Mouse (Mus musculus) cerebellum, postnatal 10 days (tissue): Measurements from ENCODE around the gene Erich3.

Source experiments
- DNase-seq, 2 experiments: peaks; one replicate each; pipeline ENCODE4 v3.0.0; 2021; ENCODE audit warnings: mixed read lengths in 2 of 2

The Erich3 gene

GRCm38 (mm10) chr3:154778836-154779595 lies 115.4 kb downstream of the Erich3 start:
- DNase-seq: no peak

DNA sequence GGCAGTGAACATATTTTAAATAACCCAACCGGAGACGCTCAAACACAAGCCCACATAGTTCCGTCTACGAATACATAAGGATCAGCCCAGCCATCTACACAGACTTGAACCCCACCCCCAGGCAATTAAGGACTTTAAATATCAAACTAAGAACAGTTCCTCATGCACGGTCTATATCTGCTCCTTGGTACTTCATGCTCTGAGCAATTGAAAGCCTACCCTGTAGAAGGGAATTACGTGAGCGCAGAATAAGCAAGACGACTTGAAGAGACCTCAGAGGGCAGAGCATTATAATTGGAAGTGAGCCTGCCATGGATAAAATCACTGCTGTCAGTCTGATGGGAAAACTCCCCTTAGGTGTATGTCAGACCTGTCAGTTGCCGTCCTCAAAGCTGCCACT lies 122.7 kb downstream of the Erich3 start:
- no peak for DNase-seq

- DNase-seq: no peak
These were observed 124.0 kb downstream of the Erich3 start for GRCm38 (mm10) chr3:154787611-154788010.

- DNase-seq: peak; percentile 69 to 78
These were observed 129.9 kb downstream of the Erich3 start for GRCm38 (mm10) chr3:154793571-154793970.

DNA sequence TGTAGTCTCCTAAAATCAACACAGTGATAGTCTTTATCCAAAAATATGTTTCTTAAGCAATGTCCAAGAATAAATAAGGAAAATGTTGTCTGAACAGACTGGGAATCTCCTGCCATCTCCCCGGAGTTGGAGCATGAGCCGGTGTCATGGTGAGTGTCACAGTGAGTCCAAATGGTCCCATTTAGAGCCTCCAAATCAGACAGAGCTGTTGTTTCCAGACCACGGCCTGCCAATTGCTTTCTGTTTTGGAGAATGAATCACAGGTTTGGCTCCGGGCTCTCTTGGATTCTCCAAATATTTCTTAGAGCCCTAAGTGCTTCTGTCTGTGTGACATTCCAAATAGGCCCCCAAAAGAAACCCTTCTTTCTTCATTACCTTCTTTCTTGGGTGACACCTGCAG lies 135.1 kb downstream of the Erich3 start:
- peak; percentile 70 to 82 for DNase-seq

DNA sequence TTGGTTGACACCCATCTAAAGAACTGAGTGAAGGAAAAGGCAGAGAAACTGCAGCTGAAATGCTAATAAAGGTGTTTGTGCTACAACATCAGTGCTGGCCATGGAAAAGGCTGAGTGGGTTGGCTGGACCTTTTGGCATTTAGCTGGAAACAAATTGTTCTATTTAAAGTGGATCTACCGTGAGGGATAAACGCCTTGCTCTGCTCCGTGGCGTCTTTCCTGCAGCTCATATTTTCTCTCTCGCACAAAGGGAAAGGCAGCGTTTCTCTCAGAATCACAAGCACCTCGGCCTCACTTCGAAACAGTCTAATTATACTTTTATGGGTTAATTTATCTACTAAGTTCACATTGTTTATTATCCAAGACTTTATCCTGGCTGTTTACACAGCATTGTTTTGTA lies 136.8 kb downstream of the Erich3 start:
- DNase-seq: no peak

DNA sequence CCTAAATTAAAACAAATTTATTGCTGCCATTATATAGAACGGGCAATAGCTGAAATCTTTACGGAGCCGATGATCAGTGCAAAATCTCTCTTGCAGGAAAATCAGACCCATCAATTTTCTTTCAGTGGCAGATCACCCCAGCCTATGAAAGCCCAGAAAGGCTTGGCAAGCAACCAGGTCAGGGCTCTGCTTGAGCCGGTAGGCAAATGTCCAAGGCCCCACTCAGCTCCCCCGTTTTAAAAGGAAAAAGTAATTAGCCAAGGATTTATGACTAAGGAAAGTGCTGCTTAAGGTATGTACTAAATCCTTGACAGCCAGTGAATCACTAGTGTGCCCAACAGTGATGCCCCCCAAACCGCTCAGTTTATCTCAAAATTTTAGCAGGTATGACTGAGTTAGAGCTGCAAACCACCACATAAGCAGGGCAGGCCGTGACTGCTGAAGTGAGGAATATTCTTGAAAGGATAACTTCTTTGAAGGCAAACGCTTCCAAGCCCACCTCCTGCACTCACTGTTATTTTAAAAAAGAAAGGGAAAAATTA lies 137.3 kb downstream of the Erich3 start:
- peak; percentile 84 to 89 for DNase-seq

GRCm38 (mm10) chr3:154806626-154807025 lies 143.0 kb downstream of the Erich3 start:
- DNase-seq: peak; percentile 45 to 50

DNA sequence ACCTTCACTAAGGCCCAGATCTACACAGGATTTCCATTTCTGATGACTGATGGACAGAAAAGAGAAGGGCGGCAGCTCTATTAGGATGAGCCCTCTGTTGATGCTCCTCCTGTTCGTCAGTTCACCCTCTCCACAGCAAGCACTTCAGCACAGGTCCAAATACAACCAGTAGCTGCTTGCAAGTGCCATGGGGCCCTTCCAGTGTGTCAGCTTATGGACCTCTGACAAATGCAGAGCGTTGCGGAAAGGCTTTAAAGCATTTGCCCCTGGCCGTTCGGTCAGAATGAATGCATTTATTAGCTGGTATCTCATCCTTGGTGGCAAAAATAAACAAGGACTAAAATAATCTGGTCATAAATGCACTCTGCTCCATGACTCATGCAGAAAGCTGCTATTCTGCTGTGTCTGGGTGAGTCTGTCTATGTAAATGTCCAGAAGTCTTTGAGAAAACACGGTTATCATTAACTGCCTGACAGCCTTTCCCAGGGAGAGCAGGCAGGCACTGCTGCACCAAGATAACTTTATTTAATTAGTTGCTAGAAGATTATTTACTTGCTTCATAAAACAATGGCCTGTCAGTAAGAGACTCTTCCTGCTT lies 146.7 kb downstream of the Erich3 start:
- no peak for DNase-seq

DNA sequence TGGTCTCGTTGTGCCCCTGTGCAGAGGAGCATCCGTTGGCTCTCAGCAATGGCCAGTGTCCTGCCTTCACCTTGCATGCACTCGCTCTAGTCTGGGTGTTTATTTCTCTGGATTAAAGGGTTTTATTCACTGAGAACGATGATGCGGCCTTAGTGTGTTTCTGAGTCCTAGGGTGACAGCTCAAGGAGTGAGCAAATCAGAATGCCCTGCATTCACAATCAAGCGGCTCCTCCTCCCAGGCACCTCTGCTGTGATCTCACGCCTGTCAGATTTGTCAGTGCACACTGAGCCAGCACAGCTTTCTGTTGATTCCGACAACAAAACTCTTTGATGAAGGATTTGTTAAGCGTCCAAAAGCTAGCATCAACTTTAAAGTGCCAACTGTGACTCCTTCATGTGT lies 147.6 kb downstream of the Erich3 start:
- DNase-seq: no peak

DNA sequence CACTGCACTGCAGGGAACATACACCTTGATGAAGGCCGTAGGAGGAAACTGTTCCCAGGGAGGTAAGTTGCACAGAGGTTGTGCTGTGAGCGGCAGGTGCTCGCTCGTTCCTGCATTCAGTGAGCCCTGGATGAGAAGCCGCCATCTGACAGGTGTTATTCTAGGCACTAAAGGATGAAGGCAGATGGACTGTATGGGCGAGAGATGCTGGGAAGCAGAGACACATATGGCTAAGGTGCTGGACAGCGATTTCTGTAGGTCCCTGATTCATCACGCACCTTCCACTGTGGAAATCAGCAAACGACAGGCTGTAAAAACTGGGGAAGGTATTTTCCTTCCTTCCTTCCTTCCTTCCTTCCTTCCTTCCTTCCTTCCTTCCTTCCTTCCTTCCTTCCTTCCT lies 148.2 kb downstream of the Erich3 start:
- DNase-seq: no peak

DNA sequence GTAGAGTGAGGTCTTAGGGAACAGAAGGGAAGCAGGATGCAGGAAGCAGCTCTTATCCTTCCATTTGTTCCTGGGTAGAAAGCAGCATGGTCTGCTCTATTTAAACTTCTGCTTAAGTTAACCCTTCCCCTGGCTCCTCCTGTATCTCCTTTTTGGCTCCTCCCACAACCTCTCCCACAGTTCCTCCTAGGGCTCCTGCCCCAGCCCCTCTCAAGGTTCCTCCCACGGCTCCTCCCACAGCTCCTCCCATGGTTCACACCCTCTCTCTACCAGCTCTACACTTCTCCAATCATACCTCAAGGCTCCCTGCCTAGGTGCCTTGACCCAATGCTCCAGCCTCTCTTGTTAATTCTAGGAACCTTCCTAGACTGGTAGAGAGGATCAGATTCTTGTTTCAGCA lies 149.2 kb downstream of the Erich3 start:
- DNase-seq: no peak

DNA sequence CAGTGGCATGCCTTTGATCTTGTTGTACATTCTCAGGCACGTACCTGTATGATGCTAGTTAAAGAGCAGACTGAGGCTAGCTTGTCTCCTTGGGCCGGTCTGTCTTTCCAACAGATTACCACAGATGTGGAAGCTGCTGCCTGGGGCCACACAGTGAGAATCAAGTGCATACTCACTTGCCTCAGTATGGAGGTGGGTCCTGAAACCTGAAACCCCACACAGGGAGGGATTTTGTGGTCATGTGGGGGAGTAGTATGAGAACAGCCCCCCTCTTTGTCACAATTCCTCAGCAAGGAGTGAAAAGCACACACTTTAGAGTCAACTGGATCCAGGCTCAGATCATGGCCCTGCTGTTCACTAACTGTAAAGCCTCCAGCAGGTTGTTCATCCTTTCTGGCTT lies 151.9 kb downstream of the Erich3 start:
- DNase-seq: no peak

GRCm38 (mm10) chr3:154816231-154816630 lies 152.6 kb downstream of the Erich3 start:
- no peak for DNase-seq

DNA sequence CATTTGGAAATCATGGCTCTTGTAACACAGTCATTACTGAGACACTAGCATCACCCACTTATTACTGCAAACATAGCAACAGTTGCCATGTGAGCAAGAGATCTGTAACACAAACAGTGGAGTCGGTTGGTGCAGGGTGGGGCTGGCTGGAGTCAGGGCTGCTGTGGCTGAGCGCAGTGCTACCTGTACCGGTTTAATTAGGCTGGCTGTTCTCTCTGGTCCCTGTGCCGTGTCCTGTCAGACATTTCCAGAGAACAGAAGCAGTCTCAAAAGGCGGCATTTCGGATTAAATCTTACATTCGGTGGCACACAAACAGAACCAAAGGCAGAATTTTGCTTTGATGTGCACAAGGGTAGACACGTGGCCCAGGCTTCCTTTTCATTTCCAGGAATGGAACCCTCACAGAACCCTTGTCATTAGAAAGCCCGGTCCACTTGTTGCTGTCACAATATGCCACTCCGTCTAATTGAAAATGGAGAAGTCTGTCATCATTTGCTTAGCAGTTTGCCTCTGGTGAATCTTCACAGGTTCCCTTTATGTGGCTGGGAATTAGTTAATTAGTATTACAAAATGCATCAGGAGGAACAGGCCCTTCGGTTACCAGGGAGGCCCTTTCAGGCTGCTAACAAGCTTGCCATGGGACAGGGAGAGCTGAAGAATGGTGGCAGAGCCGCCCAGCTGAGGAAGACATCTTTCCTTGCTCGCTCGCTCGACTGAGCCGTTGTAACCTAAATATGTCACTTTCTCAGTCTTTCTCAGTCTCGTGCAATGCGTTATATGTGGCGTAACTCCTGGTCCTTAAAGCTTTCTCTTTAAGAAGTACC lies 153.4 kb downstream of the Erich3 start:
- DNase-seq: peak in 1 of 2 experiments; percentile 27
